Mouse (Mus musculus) forebrain, embryonic 15.5 days (tissue): ENCODE results near the gene Sept10. TPM values are rescaled to one million over a fixed set of nuclear protein-coding genes. Genes with fewer than 3 reads are reported as not detected.

Source experiments
- ATAC-seq: fragments of 200-750 bp; cut with Nextera tagmentation; replicated peaks from 2 replicates; pipeline ENCODE4 v1.8.0; 2017; ENCODE audit warnings: mild to moderate bottlenecking, moderate TSS enrichment, moderate library complexity
- H3K27ac ChIP-seq: fragments of 300-500 bp; sonication (generic); replicated peaks from 2 replicates; pipeline ENCODE4 v1.5.1; 2015; ENCODE audit warnings: mild to moderate bottlenecking, inconsistent platforms
- H3K27me3 ChIP-seq: fragments of 300-500 bp; sonication (generic); 2 replicates; pipeline ENCODE4 v1.6.1; 2015; ENCODE audit warnings: inconsistent platforms
- H3K36me3 ChIP-seq: fragments of 300-500 bp; sonication (generic); 2 replicates; pipeline ENCODE4 v1.6.1; 2015; ENCODE audit warnings: mild to moderate bottlenecking, inconsistent platforms
- H3K4me1 ChIP-seq: fragments of 300-500 bp; sonication (generic); 2 replicates; pipeline ENCODE4 v1.6.1; 2015; ENCODE audit warnings: inconsistent platforms
- H3K4me2 ChIP-seq: fragments of 300-500 bp; sonication (generic); replicated peaks from 2 replicates; pipeline ENCODE4 v1.6.1; 2015; ENCODE audit warnings: mild to moderate bottlenecking, inconsistent platforms
- H3K4me3 ChIP-seq: fragments of 300-500 bp; sonication (generic); 2 replicates; pipeline ENCODE4 v1.5.1; 2015; ENCODE audit warnings: mild to moderate bottlenecking, inconsistent platforms
- H3K9ac ChIP-seq: fragments of 300-500 bp; sonication (generic); replicated peaks from 2 replicates; pipeline ENCODE4 v1.6.1; 2015; ENCODE audit warnings: mild to moderate bottlenecking, inconsistent platforms
- H3K9me3 ChIP-seq: fragments of 300-500 bp; sonication (generic); 2 replicates; pipeline ENCODE4 v1.6.1; 2016; ENCODE audit warnings: inconsistent platforms
- WGBS: fragments of 180-500 bp; shearing (Covaris S2); methylation state at CpG from one replicate; pipeline ENCODE4 v1.1.7; 2015; ENCODE audit warnings: mixed read lengths; 5-methylcytosine and 5-hydroxymethylcytosine counted together
- polyA plus RNA-seq: library from polyadenylated mRNA; unstranded; fragments of >200 nt; fragmentation: Nextera tagmentation; extraction: Ambion mirVana; gene quantifications from 2 replicates; pipeline ENCODE4 v1.2.1, GENCODE M21; 2015

Sept10 gene
- polyA plus RNA-seq, 1 experiment from 2014 or later, result 25.2 TPM

- peaks cover 2% of the 10 kb centered on the region; the same call in 1 of the 2 replicates for H3K36me3 ChIP-seq
- no peak overlapping the region for H3K4me2 ChIP-seq
- no peak overlapping the region for H3K9ac ChIP-seq
- peaks cover 63% of the 10 kb centered on the region for H3K4me1 ChIP-seq
- ATAC-seq, result 0 out of 2 replicates have a peak, but pooled peaks have one; percentile 7
- WGBS, result 45% methylated on average over 7 of the region's 7 CpGs
- H3K27ac ChIP-seq, result peak overlapping the region; percentile 96
- H3K4me3 ChIP-seq, result no peak overlapping the region
- H3K9me3 ChIP-seq, result no peaks in the 10 kb centered on the region
- no peaks in the 10 kb centered on the region for H3K27me3 ChIP-seq
Measured at GRCm38 (mm10) chr10:59091988-59092387, 129.7 kb downstream of the Sept10 start.

Other genes starting within 250 kb of the Sept10 start
- 16.2 and 17.8 TPM in 2 replicates for gene Sowahc, start 106 bp upstream of the Sept10 start, polyA plus RNA-seq
- 29.9 and 34.7 TPM in 2 replicates for gene P4ha1, start 101.4 kb upstream of the Sept10 start, polyA plus RNA-seq
- gene Gm10273, start 173.8 kb upstream of the Sept10 start, polyA plus RNA-seq, result 5.4 TPM in 1 of 2 replicates, not detected in the other
- not detected in 2 replicates for gene Pla2g12b, start 181.8 kb upstream of the Sept10 start, polyA plus RNA-seq
- 0.15 and 0.19 TPM in 2 replicates for gene Oit3, start 219.9 kb upstream of the Sept10 start, polyA plus RNA-seq